Mouse (Mus musculus) embryo, embryonic 11.5 days (tissue): ENCODE results near the gene Rab3il1.

Source experiments
- DNase-seq: peaks from one replicate; pipeline ENCODE4 v3.0.0-alpha.2; 2012; ENCODE audit warnings: low read depth, low spot score

Gene Rab3il1

GRCm38 (mm10) chr19:10060783-10061590, 59.5 kb downstream of the Rab3il1 start:
- no peak for DNase-seq

- DNase-seq, result no peak
These were observed 60.2 kb downstream of the Rab3il1 start for GRCm38 (mm10) chr19:10061624-10062023.

GRCm38 (mm10) chr19:10062292-10062691, 60.8 kb downstream of the Rab3il1 start:
- no peak for DNase-seq

GRCm38 (mm10) chr19:10062862-10063261, 61.4 kb downstream of the Rab3il1 start:
- DNase-seq, result no peak

DNA sequence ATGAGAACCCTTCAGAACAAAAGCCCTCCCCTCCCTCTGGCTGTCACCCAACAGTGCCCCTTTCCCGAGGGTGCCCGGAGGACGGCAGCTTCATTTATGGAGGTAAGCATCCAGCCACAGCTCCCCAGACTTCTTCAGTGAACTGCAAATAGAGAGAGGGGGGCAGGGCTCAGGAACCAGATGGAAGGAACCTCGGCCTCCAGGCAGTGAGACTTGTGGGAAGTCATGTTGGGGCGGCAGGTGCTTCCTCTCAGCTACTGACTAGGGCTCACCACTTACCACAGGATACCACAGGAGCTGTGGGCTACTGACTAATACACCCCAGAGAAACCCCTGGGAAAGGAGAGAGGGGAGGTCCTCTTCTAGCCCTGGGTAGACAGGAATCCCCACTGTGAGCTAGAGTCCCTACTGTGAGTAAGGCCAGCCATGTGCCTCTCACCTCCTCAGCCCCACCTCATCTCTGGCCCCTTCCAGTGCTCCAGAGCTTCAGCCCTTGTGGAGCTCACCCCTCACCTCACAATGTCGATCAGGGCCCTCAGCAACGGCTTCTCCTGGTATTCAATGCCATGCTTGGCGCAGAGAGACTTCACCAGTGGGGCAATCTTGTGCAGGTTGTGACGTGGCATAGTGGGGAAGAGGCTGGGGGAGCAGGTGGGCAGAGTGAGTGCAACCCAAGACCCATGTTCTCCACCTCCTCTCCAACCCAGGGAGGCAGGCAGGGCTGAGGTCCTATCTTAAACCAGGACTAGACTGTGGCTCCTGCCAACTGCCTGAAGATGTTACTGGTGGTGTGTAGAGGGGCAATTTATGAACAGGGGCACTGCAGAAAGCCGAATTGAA, 62.9 kb downstream of the Rab3il1 start:
- DNase-seq, result no peak

GRCm38 (mm10) chr19:10065465-10066188, 64.2 kb downstream of the Rab3il1 start:
- DNase-seq, result no peak

GRCm38 (mm10) chr19:10066189-10066500, 64.7 kb downstream of the Rab3il1 start:
- DNase-seq, result no peak

DNA sequence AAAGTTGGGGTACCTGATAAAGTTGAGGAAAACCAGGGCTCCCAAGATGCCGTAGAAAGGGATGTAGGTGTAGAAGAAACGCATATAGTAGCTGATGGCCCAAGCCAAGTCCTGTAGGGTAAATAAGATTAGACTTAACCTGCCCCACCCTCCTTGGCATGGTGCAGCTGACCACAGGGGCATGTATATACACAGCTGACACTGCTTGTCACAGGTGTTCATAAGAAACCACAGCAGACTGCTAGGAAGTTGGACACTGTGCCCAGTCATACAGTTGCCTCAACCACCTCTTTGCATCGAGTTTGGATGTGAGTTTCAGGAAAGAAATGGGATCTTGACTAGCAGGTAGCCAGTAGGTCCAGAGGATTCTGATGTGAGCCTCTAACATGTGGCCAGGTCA, 65.0 kb downstream of the Rab3il1 start:
- no peak for DNase-seq

DNA sequence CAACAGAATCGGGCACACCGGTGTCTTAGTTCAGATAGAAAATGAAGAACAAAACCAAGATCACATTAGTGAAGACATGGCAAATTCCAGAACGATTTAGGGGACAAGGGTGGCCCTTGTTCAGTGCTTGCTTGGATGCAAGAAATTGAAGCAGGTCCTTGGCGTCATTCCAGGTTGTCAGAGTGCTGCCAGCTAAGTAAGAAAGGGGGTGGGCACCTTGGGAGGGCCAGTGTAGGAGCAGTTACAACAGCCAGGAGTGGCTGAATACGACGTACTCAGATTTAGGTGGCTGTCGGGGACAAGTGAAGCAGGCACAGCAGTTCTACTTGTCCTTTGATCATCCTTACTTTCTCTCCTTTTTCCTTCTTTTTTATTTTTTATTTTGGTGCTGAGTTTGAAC, 66.2 kb downstream of the Rab3il1 start:
- DNase-seq, result no peak

- DNase-seq, result no peak
These were observed 68.9 kb downstream of the Rab3il1 start for GRCm38 (mm10) chr19:10070186-10070980.

- DNase-seq, result no peak
These were observed 69.7 kb downstream of the Rab3il1 start for GRCm38 (mm10) chr19:10071166-10071565.

GRCm38 (mm10) chr19:10071892-10072291, 70.4 kb downstream of the Rab3il1 start:
- no peak for DNase-seq

GRCm38 (mm10) chr19:10073145-10073544, 71.7 kb downstream of the Rab3il1 start:
- DNase-seq, result no peak

DNA sequence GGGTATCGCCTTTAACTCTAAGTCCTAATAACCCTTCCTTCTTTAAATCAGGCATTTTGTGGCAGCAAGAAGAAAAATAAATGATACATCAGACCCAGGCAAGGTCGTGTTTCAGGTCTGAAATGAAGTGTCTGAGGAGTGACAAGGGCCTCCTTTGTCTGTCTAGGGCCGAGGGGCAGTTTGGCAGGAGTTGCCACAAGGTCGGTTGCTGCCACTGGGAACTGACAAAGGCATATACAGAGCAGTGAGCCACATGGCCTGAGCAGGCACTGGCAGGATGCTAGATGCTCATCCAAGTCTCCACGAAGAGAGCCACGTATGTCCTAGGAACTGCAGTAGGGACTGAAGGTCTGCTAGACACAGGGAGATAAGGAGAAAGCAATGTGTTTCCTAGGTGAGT, 76.9 kb downstream of the Rab3il1 start:
- DNase-seq, result no peak

DNA sequence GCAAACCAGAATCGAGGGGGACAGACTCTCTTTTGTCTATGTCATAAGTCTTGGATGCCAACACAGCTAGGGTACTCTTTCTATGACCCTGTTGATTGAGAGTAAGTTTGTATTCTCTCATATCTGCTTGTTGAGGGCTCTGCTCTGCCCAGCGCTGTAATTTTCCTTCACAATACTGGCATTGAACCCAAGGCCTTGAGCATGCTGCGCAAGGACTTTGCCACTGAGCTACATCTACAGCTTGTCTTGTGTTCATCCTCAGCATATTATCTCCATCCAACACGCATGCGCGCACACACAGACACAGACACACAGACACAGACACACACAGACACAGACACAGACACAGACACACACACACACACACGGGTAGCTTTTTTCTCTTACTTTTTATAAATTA, 78.9 kb downstream of the Rab3il1 start:
- no peak for DNase-seq

DNA sequence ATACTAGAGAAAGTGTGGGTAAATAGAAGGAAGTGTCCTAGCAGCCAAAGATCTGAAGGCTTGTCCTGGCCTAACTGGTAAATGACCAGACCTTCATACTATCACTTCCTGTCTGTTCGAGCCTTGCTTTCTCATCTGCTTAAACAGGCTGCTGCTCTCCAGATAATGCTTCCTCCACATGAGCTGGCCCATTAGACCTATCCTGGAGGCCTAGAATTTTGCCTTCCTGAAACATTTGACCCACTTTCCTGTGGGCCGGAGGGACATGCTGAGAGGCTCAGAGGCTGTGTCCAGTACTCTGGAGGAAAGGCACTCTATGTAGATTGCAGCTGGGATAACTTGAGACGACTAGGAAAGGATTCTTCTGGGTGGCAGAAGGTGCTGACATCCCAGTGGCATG, 80.6 kb downstream of the Rab3il1 start:
- no peak for DNase-seq

GRCm38 (mm10) chr19:10085454-10085853, 84.0 kb downstream of the Rab3il1 start:
- DNase-seq, result no peak

- no peak for DNase-seq
These were observed 85.5 kb downstream of the Rab3il1 start for GRCm38 (mm10) chr19:10086976-10087375.
